Mouse (Mus musculus) embryonic facial prominence, embryonic 12.5 days (tissue): ENCODE measurements around the gene Mfap1b. TPM values are rescaled to one million over a fixed set of nuclear protein-coding genes. Genes with fewer than 3 reads are reported as not detected.
"Not testable (repeated sequence)": the region's sequence is repeated elsewhere in the genome, so short reads cannot be mapped to it uniquely, and the experiment has no call there.

Source experiments
- ATAC-seq: fragments of 200-750 bp; cut with Nextera tagmentation; 2 replicates; pipeline ENCODE4 v1.8.0; 2017; ENCODE audit not compliant: insufficient number of reproducible peaks, insufficient read depth, low FRiP score, low TSS enrichment
- H3K27ac ChIP-seq: fragments of 300-500 bp; sonication (generic); 2 replicates; pipeline ENCODE4 v1.5.1; 2016; ENCODE audit warnings: mild to moderate bottlenecking
- H3K27me3 ChIP-seq: fragments of 300-500 bp; sonication (generic); 2 replicates; pipeline ENCODE4 v1.6.1; 2016; ENCODE audit warnings: mild to moderate bottlenecking, moderate library complexity
- H3K36me3 ChIP-seq: fragments of 300-500 bp; sonication (generic); 2 replicates; pipeline ENCODE4 v1.6.1; 2016; ENCODE audit warnings: mild to moderate bottlenecking
- H3K4me1 ChIP-seq: fragments of 300-500 bp; sonication (generic); 2 replicates; pipeline ENCODE4 v1.6.1; 2016
- H3K4me2 ChIP-seq: fragments of 300-500 bp; sonication (generic); replicated peaks from 2 replicates; pipeline ENCODE4 v1.6.1; 2016; ENCODE audit warnings: mild to moderate bottlenecking, moderate library complexity
- H3K4me3 ChIP-seq: fragments of 300-500 bp; sonication (generic); 2 replicates; pipeline ENCODE4 v1.5.1; 2016; ENCODE audit warnings: mild to moderate bottlenecking
- H3K9ac ChIP-seq: fragments of 300-500 bp; sonication (generic); 2 replicates; pipeline ENCODE4 v1.6.1; 2016; ENCODE audit warnings: mild to moderate bottlenecking, moderate library complexity
- H3K9me3 ChIP-seq: fragments of 300-500 bp; sonication (generic); 2 replicates; pipeline ENCODE4 v1.6.1; 2016; ENCODE audit warnings: mild to moderate bottlenecking, moderate library complexity
- WGBS: fragments of 180-500 bp; shearing (Covaris S2); methylation state at CpG from one replicate; pipeline ENCODE4 v1.1.7; 2016; 5-methylcytosine and 5-hydroxymethylcytosine counted together
- polyA plus RNA-seq: library from polyadenylated mRNA; unstranded; fragments of >200 nt; fragmentation: Nextera tagmentation; extraction: Ambion mirVana; gene quantifications from 2 replicates; pipeline ENCODE4 v1.2.1, GENCODE M21; 2016

Gene Mfap1b
- polyA plus RNA-seq, 1 experiment from 2014 or later = 62.6 TPM

GRCm38 (mm10) chr2:121505942-121506882, 32.3 kb upstream of the Mfap1b start, which contains the start of the genes Mfap1a and Wdr76:
Gene Mfap1a, minus strand, starts transcription at chr2:121506665.
Gene Wdr76, plus strand, starts transcription at chr2:121506723.
- H3K36me3 ChIP-seq, H3K9me3 ChIP-seq, H3K27me3 ChIP-seq: not testable (repeated sequence)
- 4% methylated on average over 42 of the region's 42 CpGs for WGBS
- ATAC-seq = peak; percentile 76
- Histone ChIP-seq H3K4me2 (peak within 1 kb of the TSS; percentile 75), H3K9ac (peak within 1 kb of the TSS; percentile 61), H3K4me1 (peaks cover 11% of the 10 kb centered on the region; the same call in 1 of the 2 replicates), H3K4me3 (peak within 1 kb of the TSS; percentile 49), H3K27ac (0 out of 2 replicates have a peak within 1 kb of the TSS, but pooled peaks have one; percentile 32)

GRCm38 (mm10) chr2:121501550-121501949, 27.7 kb upstream of the Mfap1b start:
- not testable (repeated sequence) for H3K4me2 ChIP-seq, H3K9ac ChIP-seq, H3K36me3 ChIP-seq

GRCm38 (mm10) chr2:121484403-121484802, 10.5 kb upstream of the Mfap1b start:
- H3K4me2 ChIP-seq, H3K4me1 ChIP-seq, H3K27ac ChIP-seq, H3K36me3 ChIP-seq, H3K9me3 ChIP-seq, ATAC-seq, H3K9ac ChIP-seq, H3K4me3 ChIP-seq, H3K27me3 ChIP-seq: not testable (repeated sequence)
- 54% methylated on average over 2 of the region's 2 CpGs for WGBS

More at GRCm38 (mm10) chr2:121501550-121501949, 27.7 kb upstream of the Mfap1b start:
- not testable (repeated sequence) for H3K27me3 ChIP-seq, H3K27ac ChIP-seq, H3K4me3 ChIP-seq, H3K4me1 ChIP-seq, H3K9me3 ChIP-seq, ATAC-seq
- 94% methylated on average over 3 of the region's 6 CpGs for WGBS

DNA sequence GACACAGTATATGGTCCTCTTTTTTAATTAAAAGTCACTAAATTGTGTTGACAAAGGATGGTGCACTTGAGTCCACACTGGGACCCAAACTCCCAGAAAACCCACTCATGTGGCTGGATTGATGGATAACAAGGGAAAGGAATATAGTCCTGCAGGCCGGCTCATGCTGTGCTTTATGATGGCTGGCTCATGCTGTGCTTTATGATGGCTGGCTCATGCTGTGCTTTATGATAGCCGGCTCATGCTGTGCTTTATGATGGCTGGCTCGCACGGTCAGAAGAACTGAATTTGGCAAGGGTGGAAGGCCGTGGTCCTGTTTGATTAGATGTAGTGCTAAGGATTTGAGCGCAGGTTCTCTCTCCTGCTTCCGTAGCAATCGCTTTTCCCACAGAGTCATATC, 9.7 kb upstream of the Mfap1b start:
- Histone ChIP-seq H3K4me1 (no peaks in the 10 kb centered on the region), H3K4me3 (no peak overlapping the region), H3K9ac (no peak overlapping the region), H3K27ac (no peak overlapping the region), H3K4me2 (no peak overlapping the region), H3K9me3 (no peaks in the 10 kb centered on the region), H3K36me3 (no peaks in the 10 kb centered on the region), H3K27me3 (no peaks in the 10 kb centered on the region)
- no peak for ATAC-seq
- 71% methylated on average over 8 of the region's 8 CpGs for WGBS

DNA sequence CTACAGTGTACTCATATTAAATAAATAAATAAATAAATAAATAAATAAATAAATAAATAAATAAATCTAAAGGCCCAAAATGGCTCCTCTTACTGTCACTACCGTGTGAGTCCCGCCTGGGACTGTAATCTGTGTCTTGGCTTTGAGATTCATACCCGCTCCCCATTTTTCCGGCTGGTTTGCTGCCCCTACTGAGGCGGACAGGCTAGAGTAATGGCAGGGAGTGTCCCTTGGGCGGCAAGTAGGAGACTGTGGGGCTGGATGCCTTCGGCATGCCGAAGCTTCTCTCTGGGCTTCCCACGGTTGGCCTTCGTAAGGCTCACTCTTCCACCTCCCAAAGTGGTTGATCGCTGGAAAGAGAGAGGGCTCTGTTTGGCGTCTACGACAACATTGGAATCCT, 7.0 kb upstream of the Mfap1b start:
- not testable (repeated sequence) for ATAC-seq, H3K9me3 ChIP-seq, H3K9ac ChIP-seq, H3K4me2 ChIP-seq, H3K4me3 ChIP-seq, H3K36me3 ChIP-seq, H3K27ac ChIP-seq, H3K27me3 ChIP-seq, H3K4me1 ChIP-seq
- WGBS = 83% methylated on average over 13 of the region's 13 CpGs

- Histone ChIP-seq H3K4me2 (no peak overlapping the region), H3K9ac (no peak overlapping the region), H3K4me1 (no peaks in the 10 kb centered on the region), H3K9me3 (no peaks in the 10 kb centered on the region), H3K27me3 (no peaks in the 10 kb centered on the region), H3K4me3 (no peak overlapping the region), H3K36me3 (no peaks in the 10 kb centered on the region), H3K27ac (no peak overlapping the region)
- no peak for ATAC-seq
- 58% methylated on average over 3 of the region's 3 CpGs for WGBS
These were observed 6.6 kb upstream of the Mfap1b start for GRCm38 (mm10) chr2:121480498-121480897.

DNA sequence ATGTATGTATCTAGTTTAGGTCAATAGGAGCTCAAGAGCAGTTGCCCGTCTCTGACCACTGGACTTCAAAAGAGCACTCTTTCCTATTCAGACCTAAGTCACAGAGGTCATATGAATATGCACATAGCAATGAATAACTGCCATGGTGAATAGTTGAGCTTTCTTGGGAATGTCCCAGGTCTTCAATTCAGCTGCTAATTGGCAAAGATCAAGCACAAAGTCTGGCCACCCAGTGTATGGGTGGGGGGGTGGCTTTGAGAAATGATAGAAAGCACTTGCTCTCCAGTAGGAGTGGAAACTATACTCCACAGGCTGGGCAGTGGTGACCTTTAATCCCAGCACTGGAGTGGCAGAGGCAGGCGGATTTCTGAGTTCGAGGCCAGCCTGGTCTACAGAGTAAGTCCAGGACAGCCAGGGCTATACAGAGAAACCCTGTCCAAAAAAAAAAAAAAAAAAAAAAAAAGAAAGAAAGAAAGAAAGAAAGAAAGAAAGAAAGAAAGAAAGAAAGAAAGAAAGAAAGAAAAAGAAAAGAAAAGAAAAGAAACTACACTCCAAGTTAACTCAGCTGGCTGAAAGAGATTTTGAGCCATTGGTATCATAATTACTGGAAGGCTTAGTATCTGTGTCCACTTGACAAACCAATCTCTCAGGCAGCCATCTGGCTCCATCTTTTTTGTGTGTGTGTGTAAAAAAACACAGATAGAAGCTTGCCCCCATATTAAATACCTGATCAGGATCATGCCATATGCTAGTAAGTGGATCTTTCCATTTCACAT, 3.8 kb upstream of the Mfap1b start:
- 77% methylated on average over 3 of the region's 3 CpGs for WGBS
- Histone ChIP-seq H3K27me3 (no peaks in the 10 kb centered on the region), H3K36me3 (no peaks in the 10 kb centered on the region), H3K4me3 (no peak overlapping the region), H3K4me2 (no peak overlapping the region), H3K4me1 (no peaks in the 10 kb centered on the region), H3K27ac (no peak overlapping the region), H3K9ac (no peak overlapping the region), H3K9me3 (no peaks in the 10 kb centered on the region)
- ATAC-seq = no peak

GRCm38 (mm10) chr2:121475306-121475705, 1.4 kb upstream of the Mfap1b start:
- not testable (repeated sequence) for ATAC-seq, H3K4me2 ChIP-seq, H3K27ac ChIP-seq, H3K9me3 ChIP-seq, H3K4me3 ChIP-seq, H3K9ac ChIP-seq, H3K27me3 ChIP-seq, H3K36me3 ChIP-seq, H3K4me1 ChIP-seq
- WGBS = 98% methylated on average over 2 of the region's 2 CpGs

GRCm38 (mm10) chr2:121474180-121474535, 291 bp upstream of the Mfap1b start:
- no peaks in the 10 kb centered on the region for H3K4me1 ChIP-seq
- no peaks in the 10 kb centered on the region for H3K9me3 ChIP-seq
- H3K27ac ChIP-seq = no peak overlapping the region
- H3K36me3 ChIP-seq = no peaks in the 10 kb centered on the region
- peak overlapping the region; percentile 63; the same call in 1 of the 2 replicates for H3K9ac ChIP-seq
- peak overlapping the region; percentile 60 for H3K4me3 ChIP-seq
- WGBS = 34% methylated on average over 8 of the region's 8 CpGs
- no peaks in the 10 kb centered on the region for H3K27me3 ChIP-seq
- peak overlapping the region; percentile 69 for H3K4me2 ChIP-seq
- no peak; the same call in 1 of the 2 replicates for ATAC-seq

DNA sequence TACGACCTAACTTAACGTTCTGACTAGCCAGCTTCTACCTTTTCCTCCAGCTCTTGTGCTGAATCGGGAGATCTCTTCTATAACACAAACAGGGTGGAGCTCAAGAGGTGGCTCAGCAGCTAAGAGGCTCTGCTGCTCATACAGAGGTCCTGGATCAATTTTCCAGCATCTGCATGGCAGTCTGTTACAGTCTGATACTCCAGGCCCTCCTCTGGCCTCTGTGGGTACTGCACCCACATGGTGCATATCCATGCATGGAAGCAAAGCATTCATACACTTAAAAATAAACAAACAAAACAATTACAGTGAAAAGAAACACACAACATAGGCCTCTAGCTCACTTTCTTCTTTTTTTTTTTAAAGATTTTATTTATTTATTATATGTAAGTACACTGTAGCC, 1.1 kb downstream of the Mfap1b start:
- not testable (repeated sequence) for ATAC-seq, H3K9ac ChIP-seq, H3K36me3 ChIP-seq, H3K27ac ChIP-seq, H3K27me3 ChIP-seq, H3K4me3 ChIP-seq, H3K4me1 ChIP-seq, H3K9me3 ChIP-seq
- 94% methylated on average over 3 of the region's 3 CpGs for WGBS
- H3K4me2 ChIP-seq = peak overlapping the region; percentile 69

GRCm38 (mm10) chr2:121468982-121469381, 4.9 kb downstream of the Mfap1b start:
- not testable (repeated sequence) for H3K27me3 ChIP-seq, H3K4me3 ChIP-seq, H3K4me1 ChIP-seq, H3K9ac ChIP-seq, H3K27ac ChIP-seq, H3K9me3 ChIP-seq, H3K4me2 ChIP-seq, H3K36me3 ChIP-seq, ATAC-seq
- WGBS = 97% methylated on average over 3 of the region's 6 CpGs

DNA sequence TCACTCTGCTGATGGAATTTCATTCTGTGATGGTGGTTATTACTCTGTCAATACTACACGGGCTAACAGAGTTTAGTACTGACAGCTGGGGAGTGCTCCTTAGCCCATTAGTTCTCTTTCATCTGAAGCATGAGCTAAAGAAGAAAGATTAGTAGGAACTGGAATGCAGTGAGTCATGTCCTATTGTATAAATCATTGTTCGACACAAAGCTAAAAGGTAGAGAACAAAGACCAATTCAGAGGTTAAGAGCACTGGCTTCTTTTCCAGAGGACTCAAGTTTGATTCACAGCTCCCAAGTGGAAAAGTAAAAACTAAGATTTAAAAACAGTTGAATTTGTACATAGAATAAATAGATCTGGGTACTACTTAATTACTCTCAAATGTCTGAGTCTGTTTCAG, 13.8 kb downstream of the Mfap1b start:
- H3K4me2 ChIP-seq = no peak overlapping the region
- WGBS = 78% methylated on average over 2 of the region's 2 CpGs
- no peak overlapping the region for H3K4me3 ChIP-seq
- ATAC-seq = no peak
- H3K27me3 ChIP-seq = no peaks in the 10 kb centered on the region
- H3K27ac ChIP-seq = no peak overlapping the region
- no peaks in the 10 kb centered on the region for H3K9me3 ChIP-seq
- peaks cover 14% of the 10 kb centered on the region for H3K36me3 ChIP-seq
- H3K4me1 ChIP-seq = peaks cover 10% of the 10 kb centered on the region; the same call in 1 of the 2 replicates
- no peak overlapping the region for H3K9ac ChIP-seq
